Mouse (Mus musculus): ENCODE data around the gene Tbx4. TPM values are rescaled to one million over a fixed set of nuclear protein-coding genes. Genes with fewer than 3 reads are reported as not detected.

Gene Tbx4
- polyA plus RNA-seq, 1 experiment, result 0.02 TPM

DNA sequence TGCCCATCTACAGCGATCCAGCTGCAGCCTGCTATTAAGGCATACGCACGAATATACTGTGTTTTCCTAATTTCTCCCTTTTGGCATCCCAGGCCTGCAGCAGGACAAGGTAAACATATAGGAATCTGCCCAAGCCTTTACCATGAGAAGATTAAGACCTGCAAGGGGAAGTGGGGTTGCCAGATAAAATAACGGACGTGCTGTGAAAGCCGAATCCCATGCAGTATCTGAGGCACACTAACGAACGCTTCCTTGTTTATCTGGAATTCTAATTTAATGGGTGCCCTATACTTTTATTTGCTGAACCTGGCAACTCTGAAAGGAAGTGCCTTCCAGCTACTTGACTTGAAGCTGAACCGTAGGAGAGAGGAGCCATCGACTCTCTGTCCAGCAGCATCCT, 70.2 kb downstream of the Tbx4 start:
- H3K79me3 ChIP-seq (ENCODE audit: low read depth), result no peaks in the 10 kb centered on the region
- H3ac ChIP-seq (ENCODE audit: control insufficient read depth, insufficient read length, low read depth), result no peak overlapping the region
- no peak overlapping the region for H3K4me3 ChIP-seq (ENCODE audit: insufficient read depth, poor library complexity, severe bottlenecking)
- no peaks in the 10 kb centered on the region for H3K36me3 ChIP-seq (ENCODE audit: control insufficient read depth, insufficient read depth)
- H3K27me3 ChIP-seq (ENCODE audit: control insufficient read depth, insufficient read depth, insufficient read length), result no peaks in the 10 kb centered on the region
- no peaks in the 10 kb centered on the region for H3K79me2 ChIP-seq (ENCODE audit: control insufficient read depth, insufficient read depth)
- no peak for TF ChIP-seq MYOD1 (IDR thresholded peaks at IDR 0.05; ENCODE audit: control insufficient read depth, insufficient read length, low read depth)
- TF ChIP-seq MYOG (IDR thresholded peaks at IDR 0.05; ENCODE audit: control insufficient read depth, extremely low read depth, insufficient read length), result no peak
- TF ChIP-seq CTCF (IDR thresholded peaks at IDR 0.05; ENCODE audit: control insufficient read depth, insufficient read depth, insufficient read length), result no peak
- TF ChIP-seq CEBPB (IDR thresholded peaks at IDR 0.05; ENCODE audit: low read depth), result no peak
- TF ChIP-seq FOSL1 (IDR thresholded peaks at IDR 0.05; ENCODE audit: insufficient read depth, low read length, poor library complexity, severe bottlenecking), result no peak
- TF ChIP-seq MAX (IDR thresholded peaks at IDR 0.05), result no peak
- no peak for TF ChIP-seq USF1 (IDR thresholded peaks at IDR 0.05; ENCODE audit: low read depth)

DNA sequence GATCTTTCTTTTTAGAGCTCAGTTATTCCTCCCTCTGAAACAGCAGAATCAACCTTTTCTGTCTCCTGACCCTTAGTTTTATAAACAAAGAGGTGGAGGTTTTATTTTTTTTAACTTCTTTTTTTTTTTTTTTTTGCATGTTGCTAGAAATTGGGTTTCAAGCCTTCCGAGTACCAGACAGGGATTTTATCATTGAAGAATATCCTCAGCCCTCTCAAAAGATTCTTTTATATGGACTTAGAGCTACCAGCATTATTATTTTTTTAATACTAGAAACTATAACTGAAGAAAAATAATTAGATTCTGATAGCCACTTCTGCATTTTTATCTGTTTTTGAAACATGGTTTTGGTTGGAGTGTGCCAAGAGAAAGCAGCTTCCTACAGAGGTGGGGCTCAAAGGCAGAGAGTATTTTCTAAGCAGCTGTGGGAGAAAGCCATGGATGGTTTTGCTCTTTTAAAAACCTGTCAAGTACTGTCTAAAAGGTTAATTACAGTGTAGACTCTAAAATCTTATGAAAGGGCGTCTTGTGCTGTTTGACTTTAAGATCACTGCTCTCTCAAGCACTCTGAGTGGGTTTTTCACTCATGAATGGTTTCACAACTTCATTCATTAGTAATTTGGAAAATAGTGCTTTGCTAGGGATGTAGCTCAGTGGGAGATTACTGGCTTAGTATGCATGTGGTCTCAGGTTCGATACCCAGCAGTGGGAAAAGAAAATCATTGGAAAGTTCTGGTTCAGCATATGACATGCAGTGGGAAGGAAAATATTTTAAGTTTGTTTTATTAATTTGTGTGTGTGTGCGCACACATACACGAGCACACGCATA, 70.9 kb downstream of the Tbx4 start:
- TF ChIP-seq USF1 (IDR thresholded peaks at IDR 0.05; ENCODE audit: low read depth) (no peak), CEBPB (IDR thresholded peaks at IDR 0.05; ENCODE audit: low read depth) (no peak), FOSL1 (IDR thresholded peaks at IDR 0.05; ENCODE audit: insufficient read depth, low read length, poor library complexity, severe bottlenecking) (no peak), MYOG (IDR thresholded peaks at IDR 0.05; ENCODE audit: control insufficient read depth, extremely low read depth, insufficient read length) (no peak), CTCF (IDR thresholded peaks at IDR 0.05; ENCODE audit: control insufficient read depth, insufficient read depth, insufficient read length) (no peak), MYOD1 (IDR thresholded peaks at IDR 0.05; ENCODE audit: control insufficient read depth, insufficient read length, low read depth) (no peak), MAX (IDR thresholded peaks at IDR 0.05) (no peak)
- no peaks in the 10 kb centered on the region for H3K79me2 ChIP-seq (ENCODE audit: control insufficient read depth, insufficient read depth)
- no peaks in the 10 kb centered on the region for H3K27me3 ChIP-seq (ENCODE audit: control insufficient read depth, insufficient read depth, insufficient read length)
- no peak overlapping the region for H3ac ChIP-seq (ENCODE audit: control insufficient read depth, insufficient read length, low read depth)
- H3K79me3 ChIP-seq (ENCODE audit: low read depth), result no peaks in the 10 kb centered on the region
- no peak overlapping the region for H3K4me3 ChIP-seq (ENCODE audit: insufficient read depth, poor library complexity, severe bottlenecking)
- H3K36me3 ChIP-seq (ENCODE audit: control insufficient read depth, insufficient read depth), result no peaks in the 10 kb centered on the region

DNA sequence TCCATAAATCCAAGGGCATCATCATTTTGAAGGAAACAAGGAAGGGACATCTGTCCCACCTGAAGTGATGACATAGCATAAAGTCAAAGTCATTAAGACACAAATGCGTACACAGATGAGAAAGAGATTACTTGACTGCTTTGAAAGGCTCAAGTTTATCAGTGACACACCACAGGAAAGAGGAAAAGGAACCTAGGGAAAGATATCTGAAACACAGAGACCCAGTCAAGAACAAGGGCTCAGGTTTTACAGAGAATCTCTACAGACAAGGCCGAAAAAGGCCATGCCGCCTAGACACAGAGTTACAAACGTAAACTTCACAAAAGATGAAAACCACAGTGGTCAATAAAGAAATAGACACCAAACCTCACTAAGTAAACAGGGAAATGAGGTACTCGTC, 73.6 kb downstream of the Tbx4 start:
- TF ChIP-seq USF1 (IDR thresholded peaks at IDR 0.05; ENCODE audit: low read depth) (no peak), MAX (IDR thresholded peaks at IDR 0.05) (no peak), CTCF (IDR thresholded peaks at IDR 0.05; ENCODE audit: control insufficient read depth, insufficient read depth, insufficient read length) (no peak), MYOG (IDR thresholded peaks at IDR 0.05; ENCODE audit: control insufficient read depth, extremely low read depth, insufficient read length) (no peak), FOSL1 (IDR thresholded peaks at IDR 0.05; ENCODE audit: insufficient read depth, low read length, poor library complexity, severe bottlenecking) (no peak), CEBPB (IDR thresholded peaks at IDR 0.05; ENCODE audit: low read depth) (no peak), MYOD1 (IDR thresholded peaks at IDR 0.05; ENCODE audit: control insufficient read depth, insufficient read length, low read depth) (no peak)
- Histone ChIP-seq H3K4me3 (ENCODE audit: insufficient read depth, poor library complexity, severe bottlenecking) (no peak overlapping the region), H3K79me2 (ENCODE audit: control insufficient read depth, insufficient read depth) (no peaks in the 10 kb centered on the region), H3ac (ENCODE audit: control insufficient read depth, insufficient read length, low read depth) (no peak overlapping the region), H3K27me3 (ENCODE audit: control insufficient read depth, insufficient read depth, insufficient read length) (no peaks in the 10 kb centered on the region), H3K79me3 (ENCODE audit: low read depth) (no peaks in the 10 kb centered on the region), H3K36me3 (ENCODE audit: control insufficient read depth, insufficient read depth) (no peaks in the 10 kb centered on the region)

DNA sequence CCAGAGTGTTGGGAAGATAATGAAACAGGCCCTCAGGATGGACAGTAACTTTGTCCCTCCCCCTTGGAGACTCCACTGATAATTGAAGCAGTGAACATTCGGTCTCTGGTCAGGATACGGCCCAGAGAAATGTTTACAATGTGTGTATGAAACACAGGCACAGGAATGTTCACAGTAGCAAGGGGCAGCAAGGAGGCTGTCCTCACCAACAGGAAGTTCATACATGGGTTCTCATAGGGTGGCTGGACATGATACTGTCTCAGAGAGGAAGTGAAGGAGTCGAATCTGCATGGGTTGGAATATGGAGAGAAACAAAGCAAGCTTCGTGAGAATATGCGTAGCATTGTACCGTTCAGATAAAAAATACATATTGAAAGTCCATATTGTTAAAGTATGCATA, 74.1 kb downstream of the Tbx4 start:
- no peak for TF ChIP-seq CTCF (IDR thresholded peaks at IDR 0.05; ENCODE audit: control insufficient read depth, insufficient read depth, insufficient read length)
- no peak for TF ChIP-seq MYOG (IDR thresholded peaks at IDR 0.05; ENCODE audit: control insufficient read depth, extremely low read depth, insufficient read length)
- no peak for TF ChIP-seq FOSL1 (IDR thresholded peaks at IDR 0.05; ENCODE audit: insufficient read depth, low read length, poor library complexity, severe bottlenecking)
- TF ChIP-seq MAX (IDR thresholded peaks at IDR 0.05), result no peak
- no peak for TF ChIP-seq USF1 (IDR thresholded peaks at IDR 0.05; ENCODE audit: low read depth)
- no peak for TF ChIP-seq MYOD1 (IDR thresholded peaks at IDR 0.05; ENCODE audit: control insufficient read depth, insufficient read length, low read depth)
- H3K4me3 ChIP-seq (ENCODE audit: insufficient read depth, poor library complexity, severe bottlenecking), result no peak overlapping the region
- no peaks in the 10 kb centered on the region for H3K79me3 ChIP-seq (ENCODE audit: low read depth)
- no peaks in the 10 kb centered on the region for H3K79me2 ChIP-seq (ENCODE audit: control insufficient read depth, insufficient read depth)
- H3K36me3 ChIP-seq (ENCODE audit: control insufficient read depth, insufficient read depth), result no peaks in the 10 kb centered on the region
- no peak overlapping the region for H3ac ChIP-seq (ENCODE audit: control insufficient read depth, insufficient read length, low read depth)
- H3K27me3 ChIP-seq (ENCODE audit: control insufficient read depth, insufficient read depth, insufficient read length), result no peaks in the 10 kb centered on the region

DNA sequence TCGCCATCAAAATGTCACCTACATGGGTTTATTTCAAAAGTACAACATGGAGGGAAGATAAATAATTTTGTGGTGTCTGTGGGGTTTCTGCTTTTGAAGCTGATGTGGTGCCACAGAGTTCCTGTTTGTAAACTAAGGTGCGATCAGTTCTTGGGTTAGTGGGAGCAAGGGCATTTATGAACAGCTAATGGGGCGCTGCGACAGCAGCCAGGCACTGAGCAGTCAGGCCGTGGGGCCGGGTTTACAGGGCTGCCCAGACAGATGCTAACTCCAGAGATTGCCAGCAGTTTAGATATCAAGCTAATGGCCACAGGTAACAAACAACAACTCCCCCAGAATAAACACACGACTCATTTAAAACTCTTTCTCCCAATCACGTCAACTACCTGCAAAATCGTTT, 75.3 kb downstream of the Tbx4 start:
- Histone ChIP-seq H3K79me3 (ENCODE audit: low read depth) (no peaks in the 10 kb centered on the region), H3K27me3 (ENCODE audit: control insufficient read depth, insufficient read depth, insufficient read length) (no peaks in the 10 kb centered on the region), H3K79me2 (ENCODE audit: control insufficient read depth, insufficient read depth) (no peaks in the 10 kb centered on the region), H3ac (ENCODE audit: control insufficient read depth, insufficient read length, low read depth) (no peak overlapping the region), H3K36me3 (ENCODE audit: control insufficient read depth, insufficient read depth) (no peaks in the 10 kb centered on the region), H3K4me3 (ENCODE audit: insufficient read depth, poor library complexity, severe bottlenecking) (no peak overlapping the region)
- TF ChIP-seq CTCF (IDR thresholded peaks at IDR 0.05; ENCODE audit: control insufficient read depth, insufficient read depth, insufficient read length) (no peak), CEBPB (IDR thresholded peaks at IDR 0.05; ENCODE audit: low read depth) (no peak), FOSL1 (IDR thresholded peaks at IDR 0.05; ENCODE audit: insufficient read depth, low read length, poor library complexity, severe bottlenecking) (no peak), MYOG (IDR thresholded peaks at IDR 0.05; ENCODE audit: control insufficient read depth, extremely low read depth, insufficient read length) (no peak), MAX (IDR thresholded peaks at IDR 0.05) (no peak), USF1 (IDR thresholded peaks at IDR 0.05; ENCODE audit: low read depth) (no peak), MYOD1 (IDR thresholded peaks at IDR 0.05; ENCODE audit: control insufficient read depth, insufficient read length, low read depth) (no peak)

Other genes with a start within 250 kb of the Tbx4 start
- gene Tbx2, start 53.9 kb upstream of the Tbx4 start, polyA plus RNA-seq (2012; fragmentation: generic; extraction: Trizol), result 1.5 TPM
- not detected for gene Gm11444, start 36.1 kb upstream of the Tbx4 start, polyA plus RNA-seq (2012; fragmentation: generic; extraction: Trizol)

Data from C2C12 (cell line).